Mouse (Mus musculus) layer of hippocampus, postnatal 25 days (tissue): ENCODE results near the gene Atg101. TPM values are rescaled to one million over a fixed set of nuclear protein-coding genes. Genes with fewer than 3 reads are reported as not detected.

Experiments
- DNase-seq, 2 experiments: peaks; one replicate each; pipeline ENCODE4 v3.0.0; 2022; ENCODE audit warnings: mixed read lengths in 2 of 2, low spot score in 1 of 2; ENCODE audit errors: extremely low spot score in 1 of 2
- total RNA-seq, 2 experiments: library from RNA; stranded (reverse); gene quantifications; 2 replicates each; pipeline ENCODE4 v1.2.3; 2021

Atg101 gene
- total RNA-seq, 2 experiments from 2014 or later, result 45.2 to 53.9 TPM

DNA sequence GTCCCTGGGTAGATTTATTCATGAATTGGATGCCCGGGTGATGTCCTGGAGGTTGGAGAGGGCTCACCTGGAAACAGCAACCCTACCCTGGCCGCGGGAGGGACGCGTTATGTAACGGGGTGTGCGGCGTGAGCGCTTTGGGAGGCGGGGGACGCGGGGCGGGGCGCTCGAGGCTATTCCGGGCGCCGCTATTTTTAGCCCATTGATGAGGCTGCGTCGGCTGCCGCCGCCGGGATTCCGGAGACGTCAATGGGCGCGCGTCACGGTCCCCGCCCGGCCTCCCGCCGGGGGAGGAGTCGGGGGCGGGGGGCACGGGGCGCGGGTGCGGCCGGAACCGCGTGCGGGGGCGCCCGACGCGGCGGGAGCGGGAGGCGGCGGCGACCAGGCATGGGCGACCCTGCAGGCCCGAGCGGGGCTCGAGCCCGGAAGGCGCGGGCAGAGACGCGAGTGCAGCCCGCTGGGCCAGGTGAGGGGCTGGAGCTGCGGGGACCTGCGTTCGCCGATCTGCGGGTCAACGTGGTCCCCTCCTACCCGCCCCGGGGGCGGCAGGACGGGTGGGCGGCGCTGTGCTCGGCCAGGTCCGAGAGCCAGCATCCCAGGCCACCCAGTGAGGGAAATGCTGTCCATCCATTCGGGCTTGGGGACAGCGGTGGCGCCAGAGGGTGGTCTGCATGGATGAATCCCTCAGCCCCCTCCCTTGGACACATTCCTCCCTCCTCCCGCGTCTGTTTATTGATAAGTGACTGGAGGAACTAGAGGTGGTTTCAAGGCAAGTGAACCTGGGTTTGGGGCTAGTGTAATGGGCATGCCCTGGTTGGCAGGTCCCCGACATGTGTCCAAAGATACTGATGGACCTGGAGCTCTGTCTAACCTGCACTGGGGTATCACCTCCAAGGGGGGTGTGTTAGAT, 29.9 kb upstream of the Atg101 start, which contains the start of gene Nr4a1:
Gene Nr4a1, plus strand, starts transcription at position 384 of the 910 bp plus-strand sequence.
- peak; percentile 57 to 66 for DNase-seq

DNA sequence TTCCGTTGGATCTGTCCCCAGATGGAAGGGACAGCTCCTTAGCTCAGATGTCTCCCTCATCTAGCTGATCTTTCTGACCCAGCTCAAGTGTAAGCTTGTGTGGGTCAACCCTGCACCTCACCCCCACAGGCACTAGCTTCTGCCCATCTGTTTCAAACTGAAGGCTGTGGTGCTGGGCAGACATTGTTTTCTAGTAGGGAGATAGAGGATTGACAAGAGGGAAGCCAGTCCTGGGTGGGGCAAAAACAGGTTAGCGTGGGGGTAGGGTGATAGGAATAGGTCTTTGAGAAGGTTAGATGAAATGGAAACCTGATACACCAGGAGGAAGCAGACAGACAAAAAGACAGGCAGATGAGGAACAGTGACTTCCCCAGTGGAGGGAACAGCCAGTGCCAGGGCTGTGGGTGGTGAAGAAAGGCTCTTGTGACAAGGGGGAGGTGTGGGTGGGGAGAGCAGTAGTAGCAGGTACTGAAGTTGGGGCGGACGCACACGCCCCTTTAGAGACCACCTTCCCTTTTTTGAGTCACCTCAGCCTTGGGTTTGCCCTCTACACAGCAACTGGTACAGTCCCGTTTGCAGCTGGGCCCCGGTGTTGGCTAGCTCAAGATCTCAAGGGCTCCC, 28.1 kb upstream of the Atg101 start:
- DNase-seq, result no peak

DNA sequence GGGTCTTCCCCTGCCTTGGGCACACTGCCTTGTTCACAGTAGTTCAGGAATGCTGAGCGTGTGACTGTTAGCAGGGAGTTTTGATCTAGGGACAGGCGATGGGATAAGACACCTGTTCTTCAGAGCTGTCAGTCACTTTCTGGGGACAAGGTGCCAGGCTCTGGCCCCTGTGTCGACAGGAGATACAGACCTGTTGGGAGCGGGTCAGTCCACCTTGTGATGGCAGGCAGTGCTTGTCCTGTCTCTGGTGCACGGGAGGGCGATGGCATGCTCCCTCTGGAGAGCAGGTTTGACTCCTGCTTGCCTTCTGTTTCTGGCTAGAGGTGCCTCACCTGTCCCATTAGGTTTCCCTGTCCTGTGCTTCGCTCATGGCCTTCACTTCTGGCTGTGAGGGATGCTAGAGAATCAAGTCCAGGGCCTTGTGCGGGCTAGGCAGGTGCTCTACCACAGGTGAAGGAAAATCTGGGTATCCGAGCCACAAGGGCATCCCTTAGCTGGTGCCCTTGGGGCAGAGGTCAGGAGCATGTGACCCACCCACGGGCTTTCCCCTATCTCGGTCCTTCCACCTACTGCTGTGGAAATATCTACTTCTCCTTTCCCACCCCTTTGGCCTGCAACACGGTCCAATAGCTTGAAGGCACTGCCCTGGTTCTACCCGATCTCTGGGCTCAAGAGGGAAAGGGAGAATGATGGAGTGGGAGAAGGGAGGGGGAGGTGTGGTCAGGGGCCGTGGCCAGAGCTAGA, 27.4 kb upstream of the Atg101 start:
- DNase-seq, result no peak

DNA sequence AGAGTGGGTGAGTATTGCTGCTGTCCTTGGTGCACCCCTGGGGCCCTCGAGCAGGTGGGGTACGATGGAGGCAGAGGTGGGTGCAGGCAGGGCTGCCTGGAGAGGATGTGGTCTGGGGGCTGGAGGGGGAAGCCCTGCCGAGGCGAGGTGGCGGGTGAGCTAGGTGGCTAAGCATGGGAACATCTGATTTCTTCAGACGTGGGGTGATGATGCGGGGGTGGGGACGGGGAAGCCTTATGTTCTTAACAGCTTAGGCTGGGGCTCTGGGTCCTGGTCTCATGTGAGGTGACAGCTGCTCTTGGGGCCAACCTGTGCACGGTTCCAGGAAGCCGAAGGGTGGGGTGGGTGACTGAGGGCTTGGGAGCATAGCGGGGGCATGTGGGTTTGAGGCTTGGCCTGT, 25.7 kb upstream of the Atg101 start:
- no peak for DNase-seq

GRCm38 (mm10) chr15:101259922-101260321, 24.1 kb upstream of the Atg101 start:
- DNase-seq, result no peak

DNA sequence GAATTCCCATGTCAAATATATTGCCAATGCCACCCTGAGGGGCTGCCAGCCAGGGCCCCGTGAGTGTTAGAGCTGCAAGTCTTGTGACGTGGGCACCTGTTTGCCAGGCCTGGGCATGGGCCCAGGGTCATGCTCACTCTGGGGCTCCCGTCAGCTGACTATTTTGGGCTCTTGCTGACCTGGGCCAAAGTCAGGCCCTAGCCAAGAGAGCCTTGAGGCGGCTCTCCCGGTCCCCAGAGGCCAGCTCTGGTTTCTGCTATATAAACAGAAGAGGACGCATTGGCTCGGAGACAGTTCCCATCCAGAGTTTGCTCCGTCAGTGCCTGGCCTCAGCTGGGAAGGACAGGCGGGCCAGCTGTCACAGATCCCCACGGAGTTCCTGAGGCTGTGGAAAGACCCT, 23.7 kb upstream of the Atg101 start:
- DNase-seq, result no peak

DNA sequence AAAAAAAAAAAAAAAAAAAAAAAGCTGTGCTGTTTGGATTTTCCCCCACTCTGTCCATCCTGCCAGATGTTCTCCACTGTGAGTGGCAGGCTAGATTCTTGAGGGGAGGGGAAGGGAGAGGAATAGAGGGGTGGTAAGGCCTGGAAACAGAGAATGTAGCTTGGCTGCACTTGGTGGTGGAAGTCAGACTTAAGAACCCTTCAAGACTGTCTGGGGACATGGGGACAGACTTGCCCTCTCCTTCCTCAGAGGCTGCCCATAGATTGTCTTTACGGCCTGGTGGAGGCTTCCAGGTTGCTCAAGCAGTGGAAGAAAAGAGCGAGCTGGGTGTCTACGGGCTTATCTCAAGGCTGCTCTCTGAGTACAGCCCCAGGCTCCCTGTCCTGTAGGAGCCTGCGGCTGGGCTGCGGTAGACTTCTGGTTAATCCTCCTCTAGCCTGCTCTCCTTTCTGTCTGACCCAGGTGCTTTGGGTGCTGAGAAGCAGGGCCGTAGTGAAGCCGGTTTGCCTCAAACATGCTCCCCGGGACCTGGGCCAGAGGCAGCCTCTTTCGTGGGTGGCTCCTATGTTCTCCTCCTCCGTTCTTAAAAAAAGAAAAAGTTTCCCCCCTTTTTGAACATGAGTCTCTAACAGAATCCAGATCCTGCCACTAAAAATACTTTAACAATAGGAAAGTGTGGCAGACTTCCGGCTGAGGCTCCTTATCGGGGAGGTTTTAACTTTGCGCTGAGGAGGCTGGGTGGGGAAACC, 23.0 kb upstream of the Atg101 start:
- no peak for DNase-seq

DNA sequence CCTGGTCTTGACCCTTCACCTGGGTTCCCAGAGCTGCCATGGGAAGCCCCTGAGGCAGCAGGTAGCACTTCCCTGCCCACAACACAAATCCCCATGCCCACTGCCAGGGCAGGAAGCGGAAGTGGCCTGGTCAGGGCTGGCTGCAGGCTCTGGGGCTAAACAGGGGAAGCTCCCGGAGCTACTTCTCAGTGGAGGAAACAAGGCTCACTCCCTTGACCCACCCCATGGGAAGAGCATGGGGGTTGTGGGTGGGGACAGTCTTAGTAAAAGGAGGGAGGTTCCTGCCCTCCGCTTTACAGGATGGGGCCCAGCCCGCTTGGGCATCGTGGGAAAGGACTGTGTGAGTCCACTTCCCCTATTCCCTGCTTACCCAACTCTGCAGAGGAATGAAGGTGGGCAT, 21.6 kb upstream of the Atg101 start:
- no peak for DNase-seq

DNA sequence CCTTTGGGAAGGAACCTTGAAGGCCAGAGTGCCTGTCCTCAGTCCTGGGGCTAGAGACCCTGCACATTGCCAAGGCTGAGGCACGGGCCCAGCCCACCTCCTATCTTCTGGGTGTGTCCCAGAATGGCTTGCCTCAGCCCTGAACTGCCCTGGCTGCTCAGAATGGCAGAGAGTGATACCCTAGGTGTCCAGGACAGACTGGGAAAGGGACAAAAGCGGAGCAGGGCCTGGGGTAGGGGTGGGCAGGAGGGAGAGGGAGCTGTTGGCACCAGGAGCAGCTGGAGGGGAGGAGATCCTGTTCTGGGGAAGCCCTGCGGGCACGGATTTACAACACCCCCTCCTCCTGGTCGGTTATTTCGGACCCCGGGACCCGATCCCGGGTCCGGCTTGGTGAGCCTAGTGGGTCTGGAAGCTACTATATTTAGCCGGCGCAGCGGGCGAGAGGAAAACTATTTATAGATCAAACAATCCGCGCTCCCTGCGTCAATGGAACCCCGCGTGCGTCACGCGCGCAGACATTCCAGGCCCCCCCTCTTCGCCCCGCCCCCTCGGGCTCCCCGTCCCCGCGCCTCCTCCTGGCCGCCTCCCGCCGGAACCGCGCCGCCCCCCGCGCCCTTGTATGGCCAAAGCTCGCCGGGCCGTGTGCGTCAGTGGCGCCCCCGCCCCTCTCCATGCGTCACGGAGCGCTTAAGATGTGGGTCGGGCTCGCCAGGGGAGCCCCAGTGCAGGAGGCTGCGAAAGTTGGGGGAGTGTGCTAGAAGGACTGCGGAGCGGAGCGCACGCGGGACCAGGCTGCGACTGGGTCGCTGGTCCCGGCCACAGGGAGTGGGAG, 17.7 kb upstream of the Atg101 start:
- peak; percentile 78 to 90 for DNase-seq

DNA sequence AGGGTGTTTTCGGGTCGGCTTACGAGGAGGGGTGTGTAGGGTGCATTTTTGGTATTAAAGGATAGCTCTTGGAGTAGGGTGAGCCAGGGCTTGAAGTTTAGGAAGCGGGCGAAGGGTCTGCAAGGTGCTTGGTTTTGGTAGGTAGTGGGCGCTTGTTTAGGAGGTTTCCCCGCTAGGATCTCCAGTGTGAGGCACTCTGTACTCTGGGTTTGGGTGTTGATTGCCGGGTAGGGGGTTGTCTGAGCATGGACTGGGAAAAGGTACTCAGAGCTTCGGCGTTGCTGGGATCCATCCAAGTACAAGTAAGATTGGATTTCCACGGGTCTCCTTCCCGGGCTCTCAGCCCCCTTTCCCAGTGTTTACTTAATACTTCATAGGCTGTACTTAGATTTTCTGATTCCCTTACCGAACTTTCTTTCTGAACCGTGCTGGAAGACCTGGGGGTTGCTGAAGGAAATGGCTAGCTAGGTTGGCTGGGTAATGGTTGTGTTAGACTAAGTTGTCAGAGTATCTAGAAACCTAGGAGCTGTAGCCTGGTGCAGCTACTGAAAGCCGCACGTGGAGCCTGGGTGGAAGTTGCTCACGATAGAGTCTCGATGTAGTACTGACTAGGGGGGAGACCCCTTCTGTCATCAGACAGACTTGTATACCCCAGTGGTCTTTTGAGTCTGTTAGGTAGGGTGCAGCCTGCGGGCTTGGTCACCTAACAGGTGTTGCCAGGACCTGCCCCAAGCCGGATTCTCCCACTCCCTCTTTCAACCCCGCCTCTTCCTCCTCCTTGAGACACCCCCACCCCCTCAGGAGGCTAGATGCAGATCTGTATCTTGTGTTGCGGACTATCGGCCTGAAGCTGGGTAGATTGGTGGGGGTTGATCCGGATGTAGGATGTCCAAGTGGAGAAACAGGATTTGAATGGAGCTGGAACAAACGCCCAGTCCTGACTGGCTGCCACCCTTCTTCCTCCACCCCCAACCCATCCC, 16.7 kb upstream of the Atg101 start:
- no peak for DNase-seq

GRCm38 (mm10) chr15:101270101-101270820, 13.8 kb upstream of the Atg101 start:
- DNase-seq, result no peak

DNA sequence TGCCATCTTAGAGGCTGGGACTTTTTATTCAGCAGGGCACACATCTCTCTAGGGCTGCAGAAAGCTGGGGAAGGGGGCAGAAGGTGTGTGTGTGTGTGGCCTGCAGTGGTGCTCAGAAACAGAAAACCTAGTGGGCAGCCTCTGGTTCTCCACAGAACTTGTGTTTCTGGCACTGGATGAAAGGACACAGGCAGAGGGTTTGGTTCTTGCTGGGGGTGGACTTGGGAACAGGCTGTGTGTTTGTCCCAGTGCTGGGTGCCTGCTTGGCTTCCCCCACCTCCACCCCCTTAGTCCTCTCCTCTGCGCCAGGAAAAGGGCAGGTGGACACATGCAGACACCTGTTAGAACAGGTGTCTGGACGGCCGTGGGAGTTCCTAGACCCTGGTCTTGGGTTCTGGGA, 13.0 kb upstream of the Atg101 start:
- no peak for DNase-seq

DNA sequence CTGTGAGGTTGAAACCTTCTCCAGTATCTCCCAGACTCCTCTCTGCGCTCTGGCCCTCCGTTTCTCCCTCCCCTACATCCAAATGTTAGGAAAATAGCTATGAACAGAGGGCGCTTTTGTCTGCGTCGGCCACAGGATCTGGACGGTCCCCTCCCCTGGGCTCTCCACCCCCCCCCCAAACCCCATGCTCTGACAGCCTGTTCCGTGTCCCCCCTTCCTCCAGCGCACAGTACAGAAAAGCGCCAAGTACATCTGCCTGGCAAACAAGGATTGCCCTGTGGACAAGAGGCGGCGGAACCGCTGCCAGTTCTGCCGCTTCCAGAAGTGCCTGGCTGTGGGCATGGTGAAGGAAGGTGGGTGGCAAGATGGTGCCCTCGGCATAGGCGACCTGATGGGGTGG, 12.6 kb upstream of the Atg101 start:
- no peak for DNase-seq

DNA sequence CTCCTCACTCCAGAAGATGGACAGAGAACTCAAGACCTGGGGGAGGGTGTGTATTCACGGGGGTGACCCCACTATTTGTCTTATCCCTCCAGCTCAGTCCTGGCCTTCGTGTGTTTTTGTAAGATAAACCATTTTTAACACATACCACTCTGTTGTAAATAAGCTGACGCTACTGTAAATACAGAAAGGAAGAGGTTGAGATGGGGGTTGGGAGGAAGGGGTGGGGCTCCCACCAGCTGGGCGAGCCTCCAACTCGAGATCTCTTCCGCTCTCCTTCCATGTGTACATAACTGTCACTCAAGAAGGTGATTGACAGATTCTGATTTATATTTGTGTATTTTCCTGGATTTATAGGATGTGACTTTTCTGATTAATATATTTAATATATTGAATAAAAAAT, 9.7 kb upstream of the Atg101 start:
- no peak for DNase-seq

- no peak for DNase-seq
Measured at GRCm38 (mm10) chr15:101277351-101277899, 6.6 kb upstream of the Atg101 start.

- DNase-seq, result no peak
Measured at GRCm38 (mm10) chr15:101278589-101278988, 5.5 kb upstream of the Atg101 start.

GRCm38 (mm10) chr15:101279430-101279999, 4.6 kb upstream of the Atg101 start:
- no peak for DNase-seq
